In the genomic region with DNA sequence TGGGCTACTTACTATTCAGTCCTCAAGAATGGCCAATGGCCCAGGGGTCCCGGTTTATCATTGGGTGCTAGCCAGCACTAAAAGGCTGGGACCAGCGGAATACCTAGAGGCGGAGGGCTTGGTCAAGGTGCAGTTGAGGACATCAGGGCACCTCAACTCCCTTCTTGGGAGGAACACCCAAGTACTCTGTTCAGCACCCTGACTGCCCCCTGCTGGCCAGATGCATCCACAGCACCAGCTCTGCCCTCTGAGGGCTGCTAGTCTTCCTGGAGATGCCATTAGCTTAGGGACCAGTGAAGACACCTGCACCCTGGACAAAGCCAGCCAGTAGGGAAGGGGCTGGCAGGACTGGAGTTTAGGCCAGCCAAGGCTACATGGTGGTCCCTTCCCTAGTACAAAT, we compare ENCODE assay signal across 8 mouse cellular contexts. TPM values are rescaled to one million over a fixed set of nuclear protein-coding genes. Genes with fewer than 3 reads are reported as not detected.
A peak's percentile ranks its signal among the peaks of the same experiment; 100 is the strongest.
DNase-seq lines count a peak whose midpoint lies in the region; ATAC-seq and TF ChIP-seq lines count a peak whose summit lies in the region.

No protein-coding gene starts in this region.

- H3K36me3 ChIP-seq in MEL (ENCODE audit: control insufficient read depth in 1 of 2, insufficient read depth in 2 of 2, low read length in 2 of 2): no peaks in the 10 kb centered on the region
- no peaks in the 10 kb centered on the region for H3K36me3 ChIP-seq in forebrain, postnatal 0 days (ENCODE audit: insufficient read depth)
- H3K36me3 ChIP-seq in hindbrain, embryonic 10.5 days: no peaks in the 10 kb centered on the region

- H3K4me2 ChIP-seq in forebrain, postnatal 0 days (ENCODE audit: low read depth): peak overlapping the region; percentile 100

- no peak for DNase-seq in MEL (ENCODE audit: low read depth, low spot score)
- DNase-seq in c-Kit-positive CD71-positive TER-119-positive erythroid progenitor cells, embryonic 14.5 days (ENCODE audit: low spot score): peak; percentile 30
- peak; percentile 79 for DNase-seq in forebrain, postnatal 0 days
- peak; percentile 81 for DNase-seq in hindbrain, embryonic 10.5 days (ENCODE audit: low spot score)
- DNase-seq in layer of hippocampus, adult 9-11 months: peak; percentile 68
- peak; percentile 89 for DNase-seq in lung, postnatal 36 days
- DNase-seq in right cerebral cortex, postnatal 25 days: peak; percentile 81
- DNase-seq in urinary bladder, postnatal 25 days (ENCODE audit: low spot score): peak; percentile 80

- no peak overlapping the region for H3K4me3 ChIP-seq in MEL (ENCODE audit: control insufficient read depth in 1 of 2, insufficient read depth in 1 of 2, low read depth in 2 of 2, low read length in 2 of 2)
- peak overlapping the region; percentile 75; the same call in 1 of the 2 replicates for H3K4me3 ChIP-seq in forebrain, postnatal 0 days (ENCODE audit: low read depth, low read length)
- peak overlapping the region; percentile 65; the same call in 1 of the 2 replicates for H3K4me3 ChIP-seq in hindbrain, embryonic 10.5 days

- H3K27ac ChIP-seq in MEL (ENCODE audit: control insufficient read depth, low read depth, low read length): no peak overlapping the region
- no peak overlapping the region for H3K27ac ChIP-seq in forebrain, postnatal 0 days (ENCODE audit: low read depth, low read length)
- H3K27ac ChIP-seq in hindbrain, embryonic 10.5 days: no peak overlapping the region

- H3K4me1 ChIP-seq in MEL (ENCODE audit: control insufficient read depth in 1 of 2, insufficient read depth in 2 of 2, low read length in 2 of 2): no peaks in the 10 kb centered on the region
- H3K4me1 ChIP-seq in forebrain, postnatal 0 days (ENCODE audit: insufficient read depth): peaks cover 17% of the 10 kb centered on the region; the same call in 1 of the 2 replicates
- H3K4me1 ChIP-seq in hindbrain, embryonic 10.5 days (replicated peaks): peaks cover 57% of the 10 kb centered on the region

- TF ChIP-seq POLR2A in MEL (IDR thresholded peaks at IDR 0.05; ENCODE audit: control insufficient read depth in 1 of 2, insufficient read depth in 1 of 2, low read depth in 1 of 2, low read length in 2 of 2, poor library complexity in 1 of 2): no peak

- TF ChIP-seq EP300 in MEL (IDR thresholded peaks at IDR 0.05; ENCODE audit: low read depth in 1 of 2, low read length in 2 of 2): no peak

- H3K9ac ChIP-seq in MEL (ENCODE audit: control insufficient read depth, low read depth, low read length, poor library complexity, severe bottlenecking): no peak overlapping the region
- no peak overlapping the region for H3K9ac ChIP-seq in forebrain, postnatal 0 days

- H3K79me2 ChIP-seq in MEL (ENCODE audit: control insufficient read depth, insufficient read depth, low read length, poor library complexity): no peaks in the 10 kb centered on the region

- TF ChIP-seq RAD21 in MEL (IDR thresholded peaks at IDR 0.05; ENCODE audit: low read depth, low read length): no peak

- H3K9me3 ChIP-seq in MEL (replicated peaks; ENCODE audit: insufficient read depth, low read length): no peaks in the 10 kb centered on the region
- H3K9me3 ChIP-seq in forebrain, postnatal 0 days (ENCODE audit: low read length): no peaks in the 10 kb centered on the region
- no peaks in the 10 kb centered on the region for H3K9me3 ChIP-seq in hindbrain, embryonic 10.5 days

- ATAC-seq in forebrain, postnatal 0 days: no peak

- peak; percentile 3 to 20 (median 11); a peak in 2 of 6 replicates for TF ChIP-seq CTCF in MEL (IDR thresholded peaks at IDR 0.05 in 2 of 3, conservative IDR thresholded peaks at IDR 0.05 in 1 of 3; ENCODE audit: control insufficient read depth in 1 of 3, insufficient read depth in 1 of 3, low read depth in 2 of 3, low read length in 3 of 3, poor library complexity in 1 of 3, severe bottlenecking in 1 of 3)
- peak; percentile 82 for TF ChIP-seq CTCF in forebrain, postnatal 0 days (IDR thresholded peaks at IDR 0.05; ENCODE audit: low read depth)

- H3K27me3 ChIP-seq in MEL (ENCODE audit: control insufficient read depth in 1 of 2, insufficient read depth in 2 of 2, low read length in 2 of 2): no peaks in the 10 kb centered on the region
- H3K27me3 ChIP-seq in forebrain, postnatal 0 days (ENCODE audit: insufficient read depth, low read length): peaks cover 3% of the 10 kb centered on the region; the same call in 1 of the 2 replicates
- peaks cover 54% of the 10 kb centered on the region for H3K27me3 ChIP-seq in hindbrain, embryonic 10.5 days (ENCODE audit: insufficient read depth, poor library complexity, severe bottlenecking)

- 67% methylated on average over 3 of the region's 3 CpGs for WGBS in forebrain, postnatal 0 days
- WGBS in hindbrain, embryonic 10.5 days: 66% methylated on average over 3 of the region's 3 CpGs

TF ChIP-seq in MEL, 35 proteins besides CTCF, POLR2A, EP300 and RAD21:
- TF ChIP-seq SIN3A (IDR thresholded peaks at IDR 0.05; ENCODE audit: low read length) (no peak), UBTF (IDR thresholded peaks at IDR 0.05; ENCODE audit: borderline replicate concordance, insufficient read depth, low read depth, low read length) (no peak), ZC3H11A (IDR thresholded peaks at IDR 0.05; ENCODE audit: low read depth, low read length) (no peak), GABPA (IDR thresholded peaks at IDR 0.05; ENCODE audit: low read depth, low read length) (no peak), MYC (IDR thresholded peaks at IDR 0.05; ENCODE audit: low read depth, low read length) (no peak), RCOR1 (IDR thresholded peaks at IDR 0.05; ENCODE audit: low read depth, low read length) (no peak), POLR2AphosphoS2 (IDR thresholded peaks at IDR 0.05; ENCODE audit: low read length) (no peak), E2F4 (IDR thresholded peaks at IDR 0.05; ENCODE audit: borderline replicate concordance, low read depth, low read length) (no peak), MAX (IDR thresholded peaks at IDR 0.05; ENCODE audit: low read length) (no peak), ZKSCAN1 (IDR thresholded peaks at IDR 0.05; ENCODE audit: low read depth, low read length) (no peak), GATA1 (IDR thresholded peaks at IDR 0.05; ENCODE audit: low read depth, low read length) (no peak), CHD2 (IDR thresholded peaks at IDR 0.05; ENCODE audit: low read length) (no peak), POLR2AphosphoS5 (IDR thresholded peaks at IDR 0.05; ENCODE audit: borderline replicate concordance, low read depth, low read length) (no peak)

RNA-seq across cellular contexts. Expression of gene Sorcs2, which starts 1.9 kb away (rescaled TPM):
- not detected in 2 replicates for total RNA-seq in MEL (2012; rRNA removed)
- not detected for polyA plus RNA-seq in MEL (2012; ENCODE audit: insufficient read depth in 1 of 2, insufficient read length in 2 of 2, low read depth in 1 of 2, low replicate concordance in 2 of 2, missing spikeins in 1 of 2)
- 20.0 and 29.8 TPM in 2 replicates for total RNA-seq in forebrain, postnatal 0 days (2014; rRNA removed)
- polyA plus RNA-seq in forebrain, postnatal 0 days (2015; fragmentation: Nextera tagmentation; extraction: Ambion mirVana): 5.3 and 10.0 TPM in 2 replicates
- 7.5 and 10.5 TPM in 2 replicates for polyA plus RNA-seq in hindbrain, embryonic 10.5 days (2016; fragmentation: Nextera tagmentation; extraction: Ambion mirVana)

Comparison
In these comparisons a context has a peak if more than half of its experiments do, and no peak if none do; other contexts are left out.
1. H3K4me3 ChIP-seq: peak in forebrain, postnatal 0 days (single experiment) and hindbrain, embryonic 10.5 days (single experiment); none in MEL (0 of 2).